Mouse (Mus musculus) forelimb bud, embryonic 11.5 days (tissue): ENCODE results near the gene Slc17a1.

ENCODE experiments used
- DNase-seq: peaks from one replicate; pipeline ENCODE4 v3.0.0-alpha.2; 2012; ENCODE audit warnings: low read depth, low spot score

Gene Slc17a1

GRCm38 (mm10) chr13:23867405-23867804 is at the start of gene Slc17a1:
Gene Slc17a1, plus strand, starts transcription at chr13:23867750.
- DNase-seq: no peak

- DNase-seq: no peak
These were observed 47.2 kb upstream of the Slc17a1 start for GRCm38 (mm10) chr13:23820179-23820940.

GRCm38 (mm10) chr13:23822213-23822612 is 45.3 kb upstream of the Slc17a1 start:
- DNase-seq: no peak

- no peak for DNase-seq
These were observed 40.9 kb upstream of the Slc17a1 start for GRCm38 (mm10) chr13:23826606-23827005.

- DNase-seq: peak; percentile 56
These were observed 34.5 kb upstream of the Slc17a1 start for GRCm38 (mm10) chr13:23833053-23833452.

GRCm38 (mm10) chr13:23834836-23835235 is 32.7 kb upstream of the Slc17a1 start:
- DNase-seq: no peak

- no peak for DNase-seq
These were observed 30.9 kb upstream of the Slc17a1 start for GRCm38 (mm10) chr13:23836630-23837029.

GRCm38 (mm10) chr13:23839308-23839707 is 28.2 kb upstream of the Slc17a1 start, which contains the start of gene Slc17a3:
Gene Slc17a3, plus strand, starts transcription at chr13:23839434.
- DNase-seq: no peak

- DNase-seq: no peak
These were observed 21.7 kb upstream of the Slc17a1 start for GRCm38 (mm10) chr13:23845851-23846250.

GRCm38 (mm10) chr13:23849299-23849698 is 18.3 kb upstream of the Slc17a1 start:
- DNase-seq: no peak

- DNase-seq: no peak
These were observed 11.1 kb upstream of the Slc17a1 start for GRCm38 (mm10) chr13:23856401-23856800.

- no peak for DNase-seq
These were observed 5.7 kb upstream of the Slc17a1 start for GRCm38 (mm10) chr13:23861815-23862214.

GRCm38 (mm10) chr13:23864711-23865110 is 2.8 kb upstream of the Slc17a1 start:
- no peak for DNase-seq

GRCm38 (mm10) chr13:23866086-23866710 is 1.4 kb upstream of the Slc17a1 start:
- no peak for DNase-seq

GRCm38 (mm10) chr13:23867000-23867399 is 550 bp upstream of the Slc17a1 start:
- DNase-seq: no peak

- no peak for DNase-seq
These were observed 1.4 kb downstream of the Slc17a1 start for GRCm38 (mm10) chr13:23868790-23869533.

GRCm38 (mm10) chr13:23869996-23870395 is 2.4 kb downstream of the Slc17a1 start:
- no peak for DNase-seq

- no peak for DNase-seq
These were observed 5.6 kb downstream of the Slc17a1 start for GRCm38 (mm10) chr13:23873141-23873540.

- no peak for DNase-seq
These were observed 11.6 kb downstream of the Slc17a1 start for GRCm38 (mm10) chr13:23879106-23879505.

GRCm38 (mm10) chr13:23879636-23880035 is 12.1 kb downstream of the Slc17a1 start:
- DNase-seq: no peak

GRCm38 (mm10) chr13:23885540-23885939 is 18.0 kb downstream of the Slc17a1 start:
- peak; percentile 11 for DNase-seq

- no peak for DNase-seq
These were observed 19.6 kb downstream of the Slc17a1 start for GRCm38 (mm10) chr13:23887026-23887725.
